Mouse (Mus musculus) c-Kit-positive CD71-positive TER-119-negative erythroid progenitor cells, embryonic 14.5 days (primary cell): Measurements from ENCODE around the gene Tas2r136.

ENCODE experiments used
- DNase-seq: peaks from one replicate; pipeline ENCODE4 v3.0.0-alpha.2; 2013; ENCODE audit warnings: low read depth

Tas2r136 gene

DNA sequence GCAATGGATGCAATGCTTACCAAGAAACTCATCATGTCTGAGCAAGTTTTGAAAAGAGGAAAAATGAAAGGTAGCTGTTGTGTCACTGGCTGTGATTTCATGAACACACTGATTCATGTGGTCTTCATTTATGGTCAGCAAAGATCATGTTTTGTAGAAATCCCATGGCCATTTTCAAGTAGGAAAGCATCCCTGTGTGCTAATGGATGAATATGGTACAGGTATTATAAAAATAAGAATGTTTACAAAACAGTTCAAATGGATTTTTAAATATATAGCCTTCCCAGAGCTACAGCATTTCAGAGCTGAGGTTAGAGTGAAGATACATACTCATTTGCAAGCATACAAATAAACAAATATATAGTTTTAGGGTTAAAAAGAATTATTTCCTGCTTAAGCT is at the start of gene Tas2r136:
Tas2r136 (minus strand) TSS at position 101 of the 400 bp plus-strand sequence.
- DNase-seq: no peak

DNA sequence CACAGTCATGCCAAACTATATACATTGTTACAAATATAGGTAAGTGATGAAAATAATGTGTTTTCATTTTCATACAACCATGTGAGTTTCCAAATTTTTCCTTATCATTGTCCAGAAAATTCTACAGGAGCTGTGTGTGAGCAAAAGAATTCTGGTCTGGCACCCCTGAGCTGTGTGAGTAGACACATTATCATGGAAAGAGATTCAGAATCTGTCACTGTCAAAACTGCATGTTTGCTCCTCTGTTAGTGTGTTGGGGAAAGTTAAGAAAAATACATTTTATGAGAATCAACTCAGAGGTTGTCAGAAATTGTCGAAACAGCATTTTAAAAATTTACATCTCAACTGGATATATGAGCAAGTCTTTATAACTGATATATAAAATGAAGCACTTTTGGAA is 24.6 kb upstream of the Tas2r136 start, which contains the start of gene Tas2r117:
Tas2r117 (plus strand) TSS at position 301 of the 400 bp plus-strand sequence.
- DNase-seq: no peak

GRCm38 (mm10) chr6:132795393-132795792 is 17.4 kb upstream of the Tas2r136 start:
- no peak for DNase-seq

DNA sequence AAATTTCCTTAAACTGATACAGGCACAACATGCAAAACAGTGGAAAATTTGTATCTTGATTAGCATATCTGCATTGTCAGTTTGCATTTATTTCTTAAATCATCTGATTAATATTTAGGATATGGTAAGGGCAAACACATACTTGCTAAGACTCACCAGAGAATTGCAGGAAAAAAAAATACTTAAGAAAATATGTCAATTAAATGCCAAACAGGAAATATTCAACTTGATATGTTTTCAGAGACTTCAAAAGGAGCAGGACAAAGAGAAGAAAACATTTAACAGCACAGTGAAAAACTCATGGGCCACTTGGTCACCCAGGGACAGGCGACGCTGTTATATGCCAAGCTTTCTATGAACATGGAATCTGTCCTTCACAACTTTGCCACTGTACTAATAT is 16.1 kb downstream of the Tas2r136 start, which contains the start of gene Tas2r102:
Tas2r102 (plus strand) TSS at position 301 of the 400 bp plus-strand sequence.
- DNase-seq: no peak

GRCm38 (mm10) chr6:132754430-132754829 is 23.5 kb downstream of the Tas2r136 start, which contains the start of gene Tas2r124:
TSS of gene Tas2r124 (plus strand) at chr6:132754730.
- no peak for DNase-seq

DNA sequence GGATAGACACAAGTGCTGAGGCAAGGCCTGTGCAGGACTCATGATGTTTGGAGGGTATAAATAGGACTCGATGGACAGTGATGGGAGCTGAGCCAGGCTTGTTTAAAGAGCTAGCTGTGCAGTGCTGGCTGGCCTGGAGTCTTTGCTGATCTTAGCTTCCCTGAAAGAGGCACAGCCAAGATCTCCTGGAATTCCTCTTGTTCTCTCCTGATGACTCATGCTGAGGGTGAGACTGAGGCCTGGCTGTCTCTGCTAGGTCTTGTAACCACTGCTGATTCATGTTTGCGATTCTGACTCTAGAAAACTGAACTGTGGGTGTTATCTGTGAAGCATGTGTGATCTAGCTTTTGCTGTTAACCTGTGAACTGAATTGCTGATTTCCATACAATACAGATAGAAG is 27.8 kb downstream of the Tas2r136 start:
- no peak for DNase-seq

DNA sequence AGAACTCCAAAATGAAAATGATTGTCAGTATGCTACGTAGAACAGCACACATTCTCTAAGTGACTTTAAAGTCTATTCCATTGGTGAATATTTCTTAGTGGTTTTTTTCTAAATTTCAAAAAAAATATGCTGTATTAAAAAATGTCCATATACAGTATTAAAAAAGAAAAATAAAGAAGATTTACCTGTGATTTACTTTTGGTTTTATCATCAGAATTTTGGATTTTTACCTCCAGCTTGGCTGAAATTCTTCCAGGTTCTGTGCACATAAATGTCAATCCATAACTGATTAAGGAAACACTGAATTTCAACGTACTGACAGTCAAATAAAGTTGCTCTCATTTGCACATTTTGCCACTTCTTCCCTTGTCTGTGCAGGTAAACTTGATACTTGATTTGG is 40.0 kb downstream of the Tas2r136 start, which contains the start of gene Tas2r115:
Tas2r115 (minus strand) TSS at position 101 of the 400 bp plus-strand sequence.
- no peak for DNase-seq
